Mouse (Mus musculus) urinary bladder, adult 18-20 months (tissue): Measurements from ENCODE around the gene Prrxl1.

Source experiments
- DNase-seq, 2 experiments: peaks; one replicate each; pipeline ENCODE4 v3.0.0; 2022; ENCODE audit warnings: low spot score in 2 of 2, mixed read lengths in 2 of 2

Prrxl1 gene

GRCm38 (mm10) chr14:32627271-32627670 is 28.1 kb downstream of the Prrxl1 start:
- DNase-seq: no peak

GRCm38 (mm10) chr14:32628584-32628983 is 29.4 kb downstream of the Prrxl1 start:
- DNase-seq: no peak

- DNase-seq: no peak
These were observed 33.8 kb downstream of the Prrxl1 start for GRCm38 (mm10) chr14:32632908-32633600.

GRCm38 (mm10) chr14:32634015-32634682 is 34.9 kb downstream of the Prrxl1 start:
- no peak for DNase-seq

- DNase-seq: no peak
These were observed 39.3 kb downstream of the Prrxl1 start for GRCm38 (mm10) chr14:32638485-32638884.

- no peak for DNase-seq
These were observed 60.6 kb downstream of the Prrxl1 start for GRCm38 (mm10) chr14:32659781-32660180.

GRCm38 (mm10) chr14:32663099-32663498 is 63.9 kb downstream of the Prrxl1 start:
- DNase-seq: no peak

GRCm38 (mm10) chr14:32673178-32673577 is 74.0 kb downstream of the Prrxl1 start:
- DNase-seq: no peak

- DNase-seq: no peak
These were observed 79.4 kb downstream of the Prrxl1 start for GRCm38 (mm10) chr14:32678565-32678964.

GRCm38 (mm10) chr14:32681603-32682002 is 82.4 kb downstream of the Prrxl1 start:
- DNase-seq: no peak

- DNase-seq: no peak
These were observed 83.3 kb downstream of the Prrxl1 start for GRCm38 (mm10) chr14:32682536-32682935.

GRCm38 (mm10) chr14:32683251-32683838 is 84.1 kb downstream of the Prrxl1 start:
- DNase-seq: no peak

- no peak for DNase-seq
These were observed 85.0 kb downstream of the Prrxl1 start for GRCm38 (mm10) chr14:32683982-32684734.

GRCm38 (mm10) chr14:32684735-32685105 is 85.5 kb downstream of the Prrxl1 start:
- DNase-seq: no peak

GRCm38 (mm10) chr14:32685124-32685826 is 86.1 kb downstream of the Prrxl1 start, which contains the start of gene 3425401B19Rik:
3425401B19Rik (minus strand) TSS chr14:32685293.
- no peak for DNase-seq

GRCm38 (mm10) chr14:32695906-32696305 is 96.7 kb downstream of the Prrxl1 start:
- DNase-seq: no peak

- DNase-seq: no peak
These were observed 97.1 kb downstream of the Prrxl1 start for GRCm38 (mm10) chr14:32696344-32696743.

- DNase-seq: no peak
These were observed 98.6 kb downstream of the Prrxl1 start for GRCm38 (mm10) chr14:32697774-32698173.

- DNase-seq: no peak
These were observed 99.3 kb downstream of the Prrxl1 start for GRCm38 (mm10) chr14:32698556-32698955.
